Mouse (Mus musculus): ENCODE measurements around the gene Tdgf1.
A peak's percentile ranks its signal among the peaks of the same experiment; 100 is the strongest.

Tdgf1 gene

DNA sequence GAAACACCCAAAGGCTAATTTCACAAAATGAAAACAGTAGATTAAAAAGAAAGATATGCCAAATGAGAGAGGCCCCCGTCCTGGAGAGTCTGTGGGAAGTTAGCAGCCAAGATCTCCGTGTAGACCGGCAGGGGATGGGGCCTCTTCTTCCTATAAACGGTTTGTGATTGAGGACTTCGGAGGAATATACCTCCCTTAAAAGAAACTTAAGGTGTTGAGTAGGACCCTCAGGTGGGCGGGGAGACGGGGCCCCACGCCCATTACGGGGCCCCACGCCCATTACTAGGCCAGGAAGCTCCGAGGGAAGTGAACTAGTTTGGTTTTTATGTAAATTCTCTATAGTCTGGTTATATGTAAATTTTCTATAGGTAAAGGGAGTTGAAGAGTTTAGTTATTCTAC, at the start of gene Tdgf1:
TSS of gene Tdgf1 (minus strand) at position 233 of the 400 bp plus-strand sequence.
- DNase-seq = no peak

DNA sequence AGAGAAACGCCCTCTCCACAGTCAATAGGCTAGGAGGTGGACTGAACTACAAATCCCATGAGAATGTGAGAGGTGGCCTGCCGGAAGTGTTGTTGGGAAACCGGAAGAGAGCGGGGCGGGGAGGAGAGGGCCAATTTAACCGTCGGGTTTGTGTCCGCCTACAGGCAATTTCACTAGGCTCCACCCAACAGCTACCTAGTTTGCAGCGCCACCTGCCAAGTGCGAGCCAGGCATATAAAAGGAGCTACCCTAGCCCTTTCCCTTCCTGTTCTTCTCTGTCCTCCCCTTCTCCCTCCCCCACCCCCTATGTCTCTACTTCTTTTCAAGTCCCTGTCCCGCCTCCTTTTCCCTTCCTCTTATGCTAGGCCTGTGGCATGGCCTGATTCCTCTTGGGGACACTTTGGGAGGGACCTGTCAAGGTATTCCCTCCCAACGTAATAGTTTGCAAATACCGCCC, 48.8 kb upstream of the Tdgf1 start:
- peak; percentile 85 for DNase-seq

DNA sequence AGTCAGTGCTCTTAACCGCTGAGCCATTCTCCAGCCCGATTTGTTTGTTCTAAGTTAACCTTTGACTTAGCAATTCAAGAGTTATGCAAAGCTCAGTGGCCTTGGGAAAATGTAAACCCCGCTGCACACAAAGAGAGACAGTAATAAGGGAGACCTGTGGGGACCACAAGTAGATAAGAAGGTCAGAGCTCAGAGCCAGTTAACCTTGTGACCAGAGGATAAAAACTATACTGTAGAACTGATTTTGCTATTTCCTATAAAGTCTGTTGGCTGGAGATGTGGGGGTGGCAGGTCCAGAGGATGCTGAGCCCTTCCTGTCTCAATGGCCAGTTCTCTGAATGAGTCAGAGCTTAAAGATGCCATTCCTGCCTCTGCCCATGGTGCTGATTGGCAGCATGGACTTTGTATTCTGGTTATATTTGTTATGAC, 47.3 kb upstream of the Tdgf1 start:
- DNase-seq = peak; percentile 21

DNA sequence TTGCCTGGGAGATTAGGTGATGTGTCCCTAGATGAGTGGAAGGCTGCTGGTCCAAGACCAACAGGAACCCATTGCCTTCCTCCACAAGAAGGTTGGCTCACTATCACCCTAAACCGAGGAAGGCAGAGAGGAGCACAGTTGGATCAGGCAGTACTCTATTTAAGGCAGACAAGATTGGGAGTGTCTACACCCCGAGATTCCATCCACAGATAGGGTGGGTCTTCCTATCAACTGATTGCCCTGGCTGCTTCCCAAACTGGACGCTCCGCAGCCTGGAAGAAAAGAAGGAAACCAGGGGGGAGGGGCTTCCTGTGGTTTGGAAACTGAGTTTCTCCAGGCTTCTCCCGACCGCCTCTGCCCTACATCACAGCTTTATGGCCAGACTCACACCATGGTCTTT, 44.2 kb upstream of the Tdgf1 start, which contains the start of gene Rtp3:
TSS of gene Rtp3 (minus strand) at position 380 of the 400 bp plus-strand sequence.
- DNase-seq = no peak

DNA sequence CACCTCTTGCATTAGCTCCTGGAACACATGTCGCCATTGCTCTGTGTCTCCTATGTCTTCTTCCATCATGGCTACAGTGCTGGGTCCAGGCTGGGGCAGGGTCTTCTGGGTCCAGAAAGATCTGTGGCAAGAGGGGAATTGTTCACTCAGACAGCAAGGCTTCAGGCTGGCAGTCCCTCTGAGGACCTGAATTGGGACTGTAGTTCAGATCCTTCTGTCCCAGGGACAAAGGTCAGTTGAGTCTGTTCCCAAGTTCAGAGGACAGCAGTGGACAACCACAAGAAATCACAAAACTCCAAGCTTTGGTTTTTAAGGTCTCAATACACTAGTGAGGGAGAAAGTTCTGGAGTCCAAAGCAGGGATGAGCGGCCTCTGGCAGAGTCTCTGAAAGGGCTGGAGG, 43.6 kb upstream of the Tdgf1 start:
- DNase-seq = no peak

DNA sequence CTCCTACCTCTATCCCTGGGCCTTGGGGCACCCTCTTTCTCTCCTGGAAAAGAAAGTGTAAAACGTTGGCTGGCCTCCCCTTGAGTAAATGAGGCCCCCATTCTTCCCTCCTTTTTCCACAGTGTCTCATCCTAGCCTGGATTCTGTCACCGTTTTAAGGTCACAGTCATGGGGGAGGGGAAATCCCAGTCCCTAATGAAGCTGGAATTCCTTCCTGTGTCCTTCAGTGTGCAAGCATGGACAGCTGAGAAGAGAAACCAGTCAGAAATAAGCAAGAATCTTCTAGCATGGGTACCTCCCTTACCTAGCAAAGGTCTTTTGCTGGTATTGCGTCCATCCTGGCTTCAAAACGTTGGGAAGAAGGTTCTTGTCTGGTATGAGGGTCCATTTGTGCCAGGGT, 43.2 kb upstream of the Tdgf1 start:
- DNase-seq = no peak

DNA sequence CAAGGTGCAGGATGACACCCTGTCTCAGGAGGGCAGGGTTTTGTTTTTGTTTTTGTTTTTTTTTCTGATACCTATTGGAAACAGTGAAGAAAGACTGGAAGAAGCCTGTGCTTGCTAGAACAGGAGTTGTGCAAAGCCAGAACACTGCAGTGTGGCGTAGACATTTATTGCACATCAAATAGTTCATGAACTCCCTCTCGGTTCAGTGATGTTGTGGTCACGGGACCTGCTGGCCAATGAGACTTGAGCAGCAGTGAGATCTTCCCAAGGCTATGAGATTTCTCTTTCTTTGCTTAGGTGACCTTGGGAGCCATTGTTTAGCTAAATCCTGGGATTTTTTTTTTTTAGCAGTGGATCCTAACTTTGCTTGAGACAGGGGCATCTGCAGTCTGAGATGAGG, 42.1 kb upstream of the Tdgf1 start:
- no peak for DNase-seq

DNA sequence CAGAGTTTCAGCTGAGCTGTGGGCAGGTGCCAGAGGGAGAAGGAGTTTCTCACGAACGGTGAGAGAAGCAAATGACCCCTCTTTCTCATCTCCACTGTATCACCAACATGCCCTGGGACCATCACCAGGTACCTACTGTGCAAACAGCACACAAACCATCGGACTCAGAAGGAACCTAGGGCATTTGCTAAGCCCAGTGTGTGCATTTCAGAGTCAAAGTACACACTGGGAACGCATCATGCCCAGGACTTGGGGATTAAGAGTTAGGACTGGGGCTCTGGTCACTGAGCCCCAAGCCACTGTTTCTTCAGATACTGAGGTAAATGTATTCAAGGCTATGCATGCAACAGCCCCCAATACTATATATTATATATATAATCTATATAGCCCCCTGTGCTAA, 41.4 kb upstream of the Tdgf1 start:
- no peak for DNase-seq

DNA sequence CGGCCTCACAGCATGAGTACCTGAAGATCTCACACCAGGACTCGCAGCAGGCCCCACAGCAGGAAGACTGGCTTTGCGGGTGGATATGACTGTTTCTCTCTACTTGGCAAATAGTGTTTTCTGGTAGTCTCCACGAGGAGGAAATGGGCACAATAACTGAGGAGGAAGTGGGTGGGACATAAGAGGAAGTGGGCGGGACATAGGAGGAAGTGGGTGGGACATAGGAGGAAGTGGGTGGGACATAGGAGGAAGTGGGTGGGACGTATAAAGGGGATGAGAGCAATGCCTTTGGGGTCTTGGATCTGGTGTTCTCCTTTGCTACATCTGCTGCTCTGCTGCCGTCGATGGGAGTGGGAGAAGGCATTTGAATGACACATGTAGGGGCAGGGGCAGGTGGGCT, 40.0 kb upstream of the Tdgf1 start:
- no peak for DNase-seq

DNA sequence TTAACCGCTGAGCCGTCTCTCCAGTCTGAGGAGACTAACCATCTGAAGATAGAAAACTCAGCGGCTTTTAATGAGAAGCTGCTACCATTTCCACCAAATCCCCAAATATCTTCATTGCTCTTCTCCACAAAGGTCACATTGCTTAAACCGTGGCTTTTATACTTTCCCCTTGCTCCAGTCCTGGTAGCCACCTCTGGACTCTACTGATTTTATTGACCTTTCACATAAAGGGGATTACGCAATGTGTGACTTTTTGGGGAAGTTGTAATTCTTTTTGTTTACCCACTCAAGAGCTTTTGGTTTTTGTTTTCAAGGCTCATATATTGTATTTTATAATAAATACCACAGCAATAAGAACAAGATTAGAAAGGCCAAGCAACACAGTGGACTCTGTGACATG, 39.6 kb upstream of the Tdgf1 start:
- DNase-seq = no peak

DNA sequence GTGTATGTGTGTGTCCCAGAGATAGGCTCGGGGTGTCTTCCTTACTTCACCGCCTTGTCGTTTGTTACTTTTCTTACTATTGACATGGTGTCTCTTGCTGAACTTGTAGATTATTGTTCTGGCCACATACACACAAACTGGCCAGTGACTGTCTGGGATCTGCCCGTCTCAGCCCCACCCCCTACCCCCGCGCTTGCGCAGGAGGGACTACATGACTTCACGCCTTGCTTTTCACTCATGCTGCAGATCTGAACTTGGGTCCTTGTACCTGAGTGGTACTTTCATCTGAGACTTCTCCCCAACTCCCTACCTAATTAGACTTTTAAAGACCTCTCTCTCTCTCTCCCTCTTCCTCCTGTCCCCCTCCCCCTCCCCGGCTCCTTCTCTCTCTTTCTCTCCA, 38.1 kb upstream of the Tdgf1 start:
- DNase-seq = no peak

DNA sequence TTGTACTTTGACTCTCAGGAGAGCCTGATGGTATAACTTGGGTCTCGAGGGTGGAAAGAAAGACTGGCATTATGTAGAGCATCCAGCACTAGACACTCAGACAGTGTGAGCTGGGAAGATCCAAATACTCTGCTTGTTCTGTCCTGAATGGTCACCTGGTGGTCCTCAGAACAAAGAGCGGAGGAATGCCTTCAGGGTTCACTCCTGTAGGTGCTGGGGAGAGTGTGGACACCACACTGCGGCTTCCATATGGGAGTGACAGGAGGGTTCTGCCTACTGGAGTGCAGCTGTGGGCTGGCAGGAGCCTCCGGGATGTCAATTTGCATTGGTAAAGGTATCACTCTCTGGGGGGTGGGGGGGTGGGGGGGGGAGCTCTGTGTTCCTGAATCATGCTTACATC, 36.4 kb upstream of the Tdgf1 start:
- DNase-seq = no peak

DNA sequence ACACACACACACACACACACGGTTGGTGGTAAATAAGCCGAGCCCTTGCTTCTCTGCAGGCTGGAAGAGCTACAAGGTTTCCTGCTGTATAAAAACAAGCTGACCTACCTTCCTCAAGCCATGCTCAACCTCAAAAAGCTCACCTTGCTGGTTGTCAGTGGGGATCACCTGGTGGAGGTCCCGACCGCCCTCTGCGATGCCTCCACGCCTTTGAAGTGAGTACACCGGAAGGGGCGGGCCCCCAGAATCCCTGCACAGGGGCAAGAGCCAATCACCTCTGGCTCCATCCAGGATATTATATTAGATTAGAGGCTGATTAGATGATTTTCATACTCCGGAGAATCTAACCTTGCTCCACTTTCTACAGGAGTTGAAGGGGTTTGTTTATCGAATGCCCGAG, 33.5 kb upstream of the Tdgf1 start:
- DNase-seq = no peak

DNA sequence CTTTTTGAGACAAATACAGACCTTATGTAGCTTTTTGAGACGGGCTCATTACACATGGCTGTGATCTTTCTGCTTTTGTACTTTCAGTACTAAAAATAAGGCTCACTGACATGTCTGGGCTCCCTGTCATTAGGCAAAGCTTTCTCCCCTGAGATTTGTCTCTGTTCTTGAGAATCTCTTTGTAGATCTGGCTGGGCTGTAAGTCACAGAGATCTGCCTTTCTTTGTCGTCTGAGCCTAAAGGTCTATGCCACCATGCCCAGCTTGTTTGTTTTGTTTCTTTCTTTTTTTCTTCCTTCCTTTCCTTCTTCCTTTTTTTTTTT, 19.9 kb upstream of the Tdgf1 start:
- DNase-seq = no peak

DNA sequence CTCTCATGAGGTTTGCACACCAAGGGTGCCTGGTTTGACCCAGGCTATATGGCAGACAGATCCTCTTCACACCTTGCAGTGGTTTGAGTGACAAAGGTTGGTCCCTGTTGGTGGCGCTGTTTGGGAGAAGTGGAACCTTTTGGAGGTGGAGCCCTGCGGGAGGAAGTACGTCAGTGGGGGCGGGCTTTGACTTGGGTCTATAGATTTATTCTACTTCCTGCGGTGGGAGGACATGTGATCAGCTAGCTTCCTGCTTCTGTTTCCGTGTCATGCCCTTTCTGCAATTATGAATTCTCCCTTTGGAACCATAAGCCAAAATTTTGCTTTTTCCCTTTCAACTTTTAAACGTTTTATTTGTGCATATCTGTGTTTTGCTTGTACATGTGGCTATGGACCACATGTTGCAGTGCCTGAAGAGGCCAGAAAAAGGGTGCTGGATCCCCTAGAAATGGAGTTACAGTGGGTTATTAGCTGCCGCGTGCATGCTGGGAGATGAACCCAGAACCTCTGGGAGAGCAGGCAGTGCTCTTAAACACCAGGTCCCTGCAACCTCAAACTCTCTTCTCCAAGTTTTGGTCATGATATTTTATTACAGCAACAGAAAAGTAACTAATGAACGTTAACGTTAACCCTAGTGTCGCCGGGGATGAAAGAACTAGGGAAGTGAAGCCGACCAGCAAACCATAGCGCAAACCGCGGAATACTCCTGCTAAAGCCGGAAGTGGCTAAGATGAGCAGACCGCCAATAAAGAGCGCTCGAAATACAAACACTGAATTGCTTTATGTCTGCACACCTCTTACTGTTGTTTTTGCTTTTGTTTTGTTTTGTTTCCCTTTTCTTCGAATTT, 19.3 kb upstream of the Tdgf1 start:
- DNase-seq = no peak

DNA sequence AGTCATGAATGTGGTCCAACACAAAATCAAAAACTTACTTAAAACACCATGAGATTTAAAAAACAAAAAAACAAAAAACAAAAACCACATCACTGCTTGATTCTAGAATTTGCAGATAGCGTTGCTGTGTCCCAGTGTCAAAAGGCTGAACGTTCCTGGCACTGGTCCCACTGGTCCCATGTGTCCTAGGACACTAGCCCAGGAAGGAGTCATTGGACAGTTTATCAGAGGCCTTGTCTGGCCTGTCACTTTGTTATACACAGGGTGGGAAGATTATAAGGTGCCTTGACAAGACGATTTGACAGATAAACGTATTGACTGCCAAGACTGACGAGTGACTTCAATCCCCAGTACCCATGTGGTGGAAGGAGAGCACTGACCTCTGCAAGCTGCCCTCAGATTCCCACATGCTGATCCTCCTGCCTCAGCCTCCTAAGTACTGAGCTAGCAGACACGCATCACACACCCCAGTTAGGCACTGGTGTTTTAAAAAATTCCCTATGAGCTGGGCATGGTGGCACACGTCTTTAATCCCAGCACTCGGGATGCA, 17.7 kb upstream of the Tdgf1 start:
- DNase-seq = no peak

DNA sequence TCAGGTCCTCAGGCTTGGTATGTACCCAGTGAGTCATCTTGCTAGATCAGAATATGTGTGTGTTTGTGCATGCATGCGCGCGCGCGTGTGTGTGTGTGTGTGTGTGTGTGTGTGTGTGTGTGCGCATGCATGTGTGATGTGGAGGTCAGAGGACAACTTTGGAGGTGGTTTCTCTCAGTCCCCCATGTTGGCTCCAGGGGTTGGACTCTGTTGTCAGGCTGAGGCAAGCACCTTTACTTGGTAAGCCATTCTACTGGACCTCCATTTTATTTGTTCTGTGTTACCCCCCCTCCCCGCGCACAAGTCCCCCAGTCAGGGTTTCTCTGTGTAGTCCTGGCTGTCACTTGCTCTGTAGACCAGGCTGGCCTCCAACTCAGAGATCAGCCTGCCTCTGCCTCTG, 15.4 kb upstream of the Tdgf1 start:
- DNase-seq = no peak

DNA sequence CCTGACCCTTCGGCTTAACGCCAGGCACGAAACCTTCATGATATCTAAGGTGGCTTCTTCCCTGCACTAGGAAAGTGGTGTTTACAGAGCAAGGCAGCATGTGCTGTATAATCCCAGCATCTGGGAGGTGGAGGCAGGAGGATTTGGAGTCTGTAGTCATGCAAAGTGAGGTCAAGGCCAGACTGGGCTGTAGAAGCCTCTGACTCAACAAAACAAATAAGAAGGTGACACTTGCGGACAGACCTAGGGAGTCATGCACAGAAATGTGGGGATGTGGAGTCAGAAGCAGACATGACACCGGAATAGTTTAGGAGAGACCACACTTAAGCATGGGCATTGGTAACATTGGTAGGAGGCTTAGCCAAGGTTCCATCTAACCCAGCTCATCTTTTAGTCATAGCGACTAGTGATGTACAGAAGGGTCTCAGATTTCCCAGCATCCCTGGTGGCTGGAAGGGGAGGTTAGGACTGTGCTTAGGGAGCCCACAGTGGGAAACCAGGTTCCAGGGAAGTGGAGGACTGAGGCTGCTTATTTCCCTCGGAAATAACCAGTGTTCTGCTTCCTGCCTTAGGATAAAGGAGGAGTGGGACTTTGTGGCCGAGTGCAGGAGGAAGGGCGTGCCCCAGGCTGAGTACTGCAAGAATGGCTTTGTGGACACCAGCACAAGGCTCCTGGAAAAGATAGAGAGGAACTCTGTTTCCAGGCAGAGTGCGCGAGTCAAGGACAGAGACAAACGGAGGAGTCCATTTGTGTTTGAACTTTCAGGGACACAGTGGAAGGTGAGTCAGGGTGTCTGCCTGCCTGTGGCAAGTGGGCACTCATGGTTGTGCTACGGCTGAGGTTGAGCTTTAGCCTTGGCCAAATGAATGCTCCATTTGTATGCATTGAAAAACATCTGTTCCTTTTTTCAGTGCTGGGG, 14.5 kb upstream of the Tdgf1 start:
- DNase-seq = no peak

DNA sequence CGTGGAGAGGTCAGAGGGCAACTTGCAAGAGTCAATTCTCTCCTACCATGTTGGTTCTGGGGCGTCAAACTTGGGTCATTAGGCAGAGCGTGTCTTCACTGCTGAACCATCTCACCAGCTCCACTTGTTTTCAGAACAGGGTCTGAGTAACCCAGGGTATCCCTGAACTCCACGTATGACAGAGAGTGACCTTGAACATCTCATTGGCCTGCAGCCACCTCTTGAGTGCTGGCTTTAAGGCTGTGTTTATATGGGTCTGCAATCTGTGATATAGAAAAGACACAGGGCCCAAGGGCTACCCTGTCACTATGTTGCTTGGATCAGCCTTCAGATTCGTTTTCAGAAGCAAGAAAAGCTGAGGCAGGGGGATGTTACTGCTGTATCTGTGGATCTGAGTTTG, 13.7 kb upstream of the Tdgf1 start:
- DNase-seq = no peak

DNA sequence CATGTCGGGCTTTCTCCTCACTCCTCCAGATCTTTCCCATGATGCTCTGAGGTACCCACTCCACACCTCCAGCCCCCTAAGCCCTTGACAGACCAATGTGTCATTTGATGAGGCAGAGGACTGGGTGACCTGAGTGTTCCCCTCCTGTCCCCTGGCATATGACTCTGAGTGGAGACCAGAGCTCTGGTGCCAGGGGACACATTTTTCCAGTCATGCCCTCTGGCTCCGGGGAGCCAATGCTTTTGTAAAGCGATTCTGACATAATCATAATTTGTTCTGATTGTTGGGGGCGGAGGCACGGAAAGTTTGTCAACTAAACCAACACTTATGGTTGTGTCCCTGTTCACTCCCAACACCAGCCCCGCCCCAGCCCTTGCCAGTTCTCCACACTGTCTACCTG, 10.0 kb upstream of the Tdgf1 start:
- DNase-seq = no peak

DNA sequence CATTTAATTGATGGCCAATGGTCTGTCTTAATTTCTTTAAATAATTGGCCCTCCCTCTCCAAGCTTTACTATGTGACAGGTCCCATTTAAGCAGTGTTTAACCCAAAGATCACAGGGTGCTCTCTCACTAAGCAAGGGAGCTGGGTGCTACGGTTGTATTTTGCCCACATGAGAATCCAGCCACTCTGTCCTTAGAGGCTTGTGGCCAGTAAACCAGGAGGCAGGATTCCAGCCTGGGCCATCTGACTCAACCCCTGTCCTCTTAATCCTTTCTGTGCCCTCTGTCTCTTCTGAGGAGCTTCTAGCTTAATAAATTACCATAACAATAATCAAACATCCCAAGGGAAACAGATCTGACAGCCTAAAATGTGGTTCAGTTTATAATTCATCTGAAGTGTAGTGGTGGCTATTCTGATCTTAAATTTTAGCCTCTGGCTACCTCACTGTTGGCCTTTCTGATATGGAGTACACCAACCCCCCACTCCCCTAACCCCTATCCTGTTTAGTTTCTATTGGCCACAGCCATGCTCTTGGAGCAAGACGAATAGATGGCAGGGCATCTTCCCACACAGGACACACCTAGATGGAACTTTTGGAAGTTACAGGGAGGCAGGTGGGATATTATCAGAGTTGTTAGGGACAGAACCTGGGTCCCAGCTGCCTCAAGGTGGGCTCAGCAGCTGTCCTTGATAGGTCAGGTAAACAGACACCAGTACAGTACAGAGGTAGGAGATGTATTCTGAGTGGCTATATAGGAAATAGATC, 8.9 kb upstream of the Tdgf1 start:
- no peak for DNase-seq

DNA sequence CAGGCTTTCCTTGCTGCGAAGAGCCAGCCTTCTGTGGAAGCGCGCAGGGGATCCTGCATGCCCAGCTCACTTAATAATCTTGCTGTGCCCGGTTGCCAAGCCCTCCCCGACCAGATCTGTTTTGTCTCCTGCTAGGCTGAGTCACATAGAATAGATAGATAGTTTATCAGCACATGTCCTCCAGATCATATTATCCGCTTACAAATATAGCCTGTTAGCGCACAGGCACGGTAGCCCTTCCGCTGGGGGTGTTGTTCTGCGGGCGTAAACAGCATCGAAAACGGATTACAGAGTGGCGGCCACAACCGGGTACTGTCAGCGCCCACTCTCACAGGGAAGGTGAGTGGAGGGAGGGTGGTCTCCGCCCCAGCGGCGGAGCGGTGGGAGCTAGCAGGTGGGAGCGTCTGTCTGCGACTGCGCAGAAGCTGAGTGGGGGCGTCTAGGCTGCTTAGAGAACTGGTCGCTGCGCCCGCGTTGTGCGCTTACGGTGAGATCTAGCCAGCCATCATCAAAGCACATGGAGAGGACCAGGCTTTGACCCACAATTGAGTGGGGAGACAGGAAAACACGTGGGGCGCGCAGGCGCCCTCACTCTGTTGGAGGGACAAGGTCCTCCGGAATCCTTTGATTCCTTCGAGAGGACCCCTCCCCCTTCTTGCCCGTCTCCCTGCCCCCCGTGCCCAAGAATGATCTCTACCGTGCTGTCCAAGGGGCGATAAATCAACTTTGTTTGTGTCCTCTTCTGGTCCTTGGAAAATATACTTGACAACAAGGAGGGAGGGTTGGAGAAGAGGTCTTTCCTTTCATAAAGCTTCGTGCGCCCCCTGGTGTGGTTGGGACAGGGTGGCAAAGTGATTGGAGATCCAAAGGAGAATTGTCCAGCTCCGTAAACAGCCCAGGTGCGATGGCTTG, 7.8 kb upstream of the Tdgf1 start:
- DNase-seq = peak; percentile 68

Measured in liver (tissue).